Mouse (Mus musculus): Measurements from ENCODE around the gene Allc. TPM values are rescaled to one million over a fixed set of nuclear protein-coding genes. Genes with fewer than 3 reads are reported as not detected.

Gene Allc
- polyA plus RNA-seq (2014; fragmentation: Illumina TruSeq; extraction: RNeasy Lipid Tissue Mini Kit (QIAGEN cat#74804); ENCODE audit: low replicate concordance): not detected

DNA sequence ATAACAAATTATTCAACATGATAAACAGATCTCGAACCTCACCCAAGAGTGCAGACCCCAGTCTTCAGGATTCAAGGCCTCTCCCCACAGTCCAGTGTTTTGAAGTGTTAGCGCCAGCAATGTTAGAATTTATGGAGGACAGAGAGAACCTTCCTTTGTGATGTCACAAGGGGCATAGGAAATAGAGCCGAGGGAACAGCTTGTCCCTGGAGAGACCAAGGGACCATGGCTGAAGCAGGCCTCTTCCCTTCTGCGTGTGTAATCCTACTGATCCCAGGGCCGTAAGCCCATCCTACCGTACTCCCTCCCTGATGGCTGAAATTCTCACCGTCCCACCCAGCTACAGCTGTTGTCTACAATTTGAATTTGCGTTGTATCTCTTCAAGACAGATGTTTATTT lies at the start of gene Allc:
Gene Allc, minus strand, starts transcription at position 101 of the 400 bp plus-strand sequence.

DNA sequence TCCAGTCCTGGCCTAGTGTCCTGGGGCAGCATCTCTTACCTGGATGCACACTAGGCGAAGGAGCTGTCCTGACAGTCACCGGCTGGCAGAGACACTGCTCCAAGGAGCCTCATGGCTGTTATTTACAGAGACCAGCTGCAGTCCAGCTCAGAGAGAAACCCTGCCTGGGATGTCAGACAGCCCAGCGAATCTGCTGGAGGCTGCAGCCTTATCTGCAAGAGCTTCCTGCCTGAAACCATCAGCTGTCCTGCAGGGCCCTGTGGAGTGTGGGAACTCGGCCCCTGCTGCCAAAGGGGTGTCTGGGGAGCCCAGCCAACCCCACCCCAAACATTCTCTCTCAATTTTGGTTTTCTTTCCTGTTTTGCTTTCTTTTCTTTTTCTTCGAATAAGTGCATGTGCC lies 40.9 kb upstream of the Allc start, which contains the start of gene Colec11:
Gene Colec11, minus strand, starts transcription at position 183 of the 400 bp plus-strand sequence.

DNA sequence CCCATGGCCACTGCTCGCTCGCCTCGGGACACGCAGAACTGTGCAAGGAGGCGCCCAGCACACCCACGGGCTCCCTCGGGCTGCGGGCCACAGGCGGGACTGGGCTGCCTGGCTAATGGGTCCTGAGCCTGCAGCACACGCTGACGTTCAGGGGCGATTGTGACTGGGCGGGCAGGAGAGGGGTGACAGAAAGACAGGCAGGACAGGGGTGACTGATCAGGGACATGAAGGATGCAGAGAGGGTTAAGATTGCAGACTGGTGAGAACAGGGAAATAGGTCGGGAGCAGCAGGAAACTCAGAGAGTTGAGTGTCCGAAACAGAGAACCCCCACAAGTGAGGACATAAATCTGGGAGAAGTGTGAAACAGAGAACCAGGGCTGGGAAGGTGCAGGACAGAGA lies 30.0 kb downstream of the Allc start, which contains the start of gene Dcdc2c:
Gene Dcdc2c, minus strand, starts transcription at position 101 of the 400 bp plus-strand sequence.

Other genes starting within 250 kb of the Allc start
- gene Dcdc2c, start 30.1 kb downstream of the Allc start, polyA plus RNA-seq (2014; fragmentation: Illumina TruSeq; extraction: RNeasy Lipid Tissue Mini Kit (QIAGEN cat#74804); ENCODE audit: low replicate concordance): not detected
- not detected for gene Colec11, start 40.9 kb upstream of the Allc start, polyA plus RNA-seq (2014; fragmentation: Illumina TruSeq; extraction: RNeasy Lipid Tissue Mini Kit (QIAGEN cat#74804); ENCODE audit: low replicate concordance)
- gene Rps7, start 53.4 kb upstream of the Allc start, polyA plus RNA-seq (2014; fragmentation: Illumina TruSeq; extraction: RNeasy Lipid Tissue Mini Kit (QIAGEN cat#74804); ENCODE audit: low replicate concordance): 452 TPM
- gene Rnaseh1, start 67.1 kb upstream of the Allc start, polyA plus RNA-seq (2014; fragmentation: Illumina TruSeq; extraction: RNeasy Lipid Tissue Mini Kit (QIAGEN cat#74804); ENCODE audit: low replicate concordance): 0.89 TPM
- 44.4 TPM for gene Adi1, start 92.7 kb upstream of the Allc start, polyA plus RNA-seq (2014; fragmentation: Illumina TruSeq; extraction: RNeasy Lipid Tissue Mini Kit (QIAGEN cat#74804); ENCODE audit: low replicate concordance)
- gene Trappc12, start 167.9 kb upstream of the Allc start, polyA plus RNA-seq (2014; fragmentation: Illumina TruSeq; extraction: RNeasy Lipid Tissue Mini Kit (QIAGEN cat#74804); ENCODE audit: low replicate concordance): 11.2 TPM
- gene Eipr1, start 169.3 kb upstream of the Allc start, polyA plus RNA-seq (2014; fragmentation: Illumina TruSeq; extraction: RNeasy Lipid Tissue Mini Kit (QIAGEN cat#74804); ENCODE audit: low replicate concordance): 2.3 TPM